Mouse (Mus musculus) liver, embryonic 13.5 days (tissue): Measurements from ENCODE around the gene Sema4c. TPM values are rescaled to one million over a fixed set of nuclear protein-coding genes. Genes with fewer than 3 reads are reported as not detected.
A peak's percentile ranks its signal among the peaks of the same experiment; 100 is the strongest.

ENCODE experiments used
- ATAC-seq: fragments of 200-750 bp; cut with Nextera tagmentation; 2 replicates; pipeline ENCODE4 v1.8.0; 2017; ENCODE audit warnings: low read depth, mild to moderate bottlenecking, moderate number of reproducible peaks, moderate library complexity
- DNase-seq: peaks from one replicate; pipeline ENCODE4 v3.0.0; 2022
- H3K27ac ChIP-seq: fragments of 300-500 bp; sonication (generic); 2 replicates; pipeline ENCODE4 v1.5.1; 2015; ENCODE audit warnings: moderate library complexity, mild to moderate bottlenecking, inconsistent platforms
- H3K27me3 ChIP-seq: fragments of 300-500 bp; sonication (generic); 2 replicates; pipeline ENCODE4 v1.6.1; 2015; ENCODE audit warnings: mild to moderate bottlenecking, inconsistent platforms
- H3K36me3 ChIP-seq: fragments of 300-500 bp; sonication (generic); 2 replicates; pipeline ENCODE4 v1.6.1; 2015; ENCODE audit warnings: mild to moderate bottlenecking, inconsistent platforms
- H3K4me1 ChIP-seq: fragments of 300-500 bp; sonication (generic); replicated peaks from 2 replicates; pipeline ENCODE4 v1.6.1; 2015; ENCODE audit warnings: inconsistent platforms
- H3K4me2 ChIP-seq: fragments of 300-500 bp; sonication (generic); 2 replicates; pipeline ENCODE4 v1.6.1; 2015; ENCODE audit warnings: inconsistent platforms, mild to moderate bottlenecking, moderate library complexity
- H3K4me3 ChIP-seq: fragments of 300-500 bp; sonication (generic); replicated peaks from 2 replicates; pipeline ENCODE4 v1.5.1; 2015; ENCODE audit warnings: mild to moderate bottlenecking, inconsistent platforms
- H3K9ac ChIP-seq: fragments of 300-500 bp; sonication (generic); 2 replicates; pipeline ENCODE4 v1.6.1; 2015; ENCODE audit warnings: mild to moderate bottlenecking, inconsistent platforms
- H3K9me3 ChIP-seq: fragments of 300-500 bp; sonication (generic); replicated peaks from 2 replicates; pipeline ENCODE4 v1.6.1; 2016; ENCODE audit warnings: inconsistent platforms
- WGBS: fragments of 180-500 bp; shearing (Covaris S2); methylation state at CpG from one replicate; pipeline ENCODE4 v1.1.7; 2015; ENCODE audit not compliant: insufficient replicate concordance; 5-methylcytosine and 5-hydroxymethylcytosine counted together
- polyA plus RNA-seq: library from polyadenylated mRNA; unstranded; fragments of >200 nt; fragmentation: Nextera tagmentation; extraction: Ambion mirVana; gene quantifications from 2 replicates; pipeline ENCODE4 v1.2.1, GENCODE M21; 2015

Gene Sema4c
- polyA plus RNA-seq, 1 experiment from 2014 or later = 1.8 TPM

DNA sequence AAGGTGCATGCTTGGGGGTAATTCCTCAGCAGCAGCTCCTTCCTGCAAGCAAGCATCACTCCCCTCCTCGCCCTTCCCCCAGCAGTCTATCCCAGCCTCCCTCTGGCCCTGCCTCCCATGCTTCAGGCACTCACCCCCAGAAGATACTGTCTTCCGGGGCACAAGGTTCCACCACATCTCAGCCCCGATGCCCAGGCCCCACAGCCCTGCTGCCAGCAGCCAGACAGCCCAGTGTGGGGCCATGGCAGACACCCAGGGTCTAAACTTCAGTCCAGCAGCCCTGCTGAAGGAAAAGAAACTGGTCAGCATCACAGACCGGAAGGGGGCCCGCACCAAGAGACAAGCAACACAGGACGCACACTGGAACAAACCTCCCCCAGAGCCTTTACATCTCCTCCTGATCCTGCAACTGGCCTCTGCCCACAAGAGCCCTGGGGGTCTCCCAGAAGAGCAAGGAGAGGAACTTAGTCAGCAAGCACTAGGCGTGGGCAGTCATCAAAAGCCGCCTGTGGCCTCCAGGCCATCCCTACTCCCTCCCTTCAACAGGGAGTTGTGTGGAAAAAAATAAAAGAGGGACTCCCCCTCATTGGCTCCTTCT is 2.3 kb downstream of the Sema4c start:
- DNase-seq = no peak
- H3K27me3 ChIP-seq = peaks cover 74% of the 10 kb centered on the region

DNA sequence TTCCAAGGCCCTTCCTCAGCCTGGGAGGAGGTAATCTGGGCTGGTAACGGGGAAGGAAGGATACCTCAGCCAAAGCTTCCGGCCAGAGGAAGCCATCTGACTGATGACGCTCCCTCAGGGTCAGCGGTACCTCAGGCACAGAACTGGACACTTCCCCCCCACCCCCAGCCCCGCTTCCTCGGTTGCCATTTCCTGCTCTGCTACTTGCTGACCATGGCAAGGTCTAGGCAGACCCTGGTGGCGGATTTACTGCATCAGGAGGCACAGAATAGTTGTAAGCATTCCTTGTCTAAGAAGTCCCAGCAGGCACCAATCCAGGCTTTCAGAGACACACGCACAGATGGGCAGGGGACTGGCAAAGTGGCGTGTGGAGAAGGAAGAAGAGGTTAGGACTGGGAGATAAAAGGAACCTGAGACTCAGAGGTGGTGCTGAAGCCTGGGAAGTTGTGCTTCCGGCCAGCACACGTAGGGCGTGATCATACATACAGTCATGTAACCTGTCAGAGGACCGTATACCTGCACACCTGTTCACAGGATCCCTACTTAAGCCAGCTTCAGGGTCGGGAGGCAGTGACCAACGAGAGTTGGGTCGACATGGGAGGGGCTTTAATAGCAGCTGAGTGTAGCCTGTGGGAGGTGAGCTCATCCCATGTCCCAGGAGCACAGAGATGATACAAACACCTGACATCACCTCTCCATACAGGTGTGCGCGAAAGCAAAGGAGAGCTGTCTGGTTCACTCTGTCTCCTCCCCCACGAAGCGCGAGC is 3.3 kb downstream of the Sema4c start:
- Histone ChIP-seq H3K9ac (0 out of 2 replicates have a peak overlapping the region, but pooled peaks have one; percentile 33), H3K9me3 (no peaks in the 10 kb centered on the region), H3K4me2 (peak overlapping the region; percentile 67), H3K27me3 (peaks cover 63% of the 10 kb centered on the region), H3K36me3 (peaks cover 26% of the 10 kb centered on the region; the same call in 1 of the 2 replicates), H3K4me1 (peaks cover 40% of the 10 kb centered on the region), H3K27ac (peak overlapping the region; percentile 43; the same call in 1 of the 2 replicates), H3K4me3 (peak overlapping the region; percentile 64; the same call in 1 of the 2 replicates)
- WGBS = 44% methylated on average over 21 of the region's 21 CpGs
- no peak for ATAC-seq
- DNase-seq = no peak

More for the DNA sequence above, 2.3 kb downstream of the Sema4c start:
- Histone ChIP-seq H3K9ac (peak overlapping the region; percentile 69), H3K27ac (peak overlapping the region; percentile 82), H3K4me3 (peak overlapping the region; percentile 64), H3K4me2 (peak overlapping the region; percentile 67), H3K4me1 (peaks cover 40% of the 10 kb centered on the region), H3K36me3 (peaks cover 21% of the 10 kb centered on the region; the same call in 1 of the 2 replicates), H3K9me3 (no peaks in the 10 kb centered on the region)
- 17% methylated on average over 8 of the region's 8 CpGs for WGBS
- no peak for ATAC-seq

DNA sequence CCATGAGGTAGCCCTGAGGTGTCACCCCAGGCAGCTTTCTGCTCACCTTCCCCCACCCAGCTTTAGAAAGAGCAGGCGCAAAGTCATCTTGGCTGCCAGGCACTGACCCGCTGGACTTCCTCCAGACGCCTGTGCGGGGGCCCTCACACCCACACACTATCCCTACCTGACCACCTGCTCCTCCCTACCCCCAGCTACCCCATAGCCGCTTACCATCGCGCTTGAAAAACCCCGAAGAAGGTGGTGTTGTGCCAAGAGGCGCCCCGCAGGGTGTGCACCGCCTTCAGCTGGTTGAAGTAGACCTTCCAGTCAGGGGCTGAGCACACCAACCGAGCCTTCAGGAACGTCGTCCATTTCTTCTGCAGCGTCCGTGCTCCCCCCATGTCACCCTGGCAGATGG is 5.6 kb downstream of the Sema4c start:
- Histone ChIP-seq H3K9ac (no peak overlapping the region), H3K4me2 (no peak overlapping the region), H3K4me1 (peaks cover 31% of the 10 kb centered on the region), H3K9me3 (no peaks in the 10 kb centered on the region), H3K27ac (no peak overlapping the region), H3K36me3 (peaks cover 35% of the 10 kb centered on the region), H3K4me3 (no peak overlapping the region), H3K27me3 (peaks cover 40% of the 10 kb centered on the region)
- 77% methylated on average over 16 of the region's 16 CpGs for WGBS
- DNase-seq (no peak), ATAC-seq (no peak)

DNA sequence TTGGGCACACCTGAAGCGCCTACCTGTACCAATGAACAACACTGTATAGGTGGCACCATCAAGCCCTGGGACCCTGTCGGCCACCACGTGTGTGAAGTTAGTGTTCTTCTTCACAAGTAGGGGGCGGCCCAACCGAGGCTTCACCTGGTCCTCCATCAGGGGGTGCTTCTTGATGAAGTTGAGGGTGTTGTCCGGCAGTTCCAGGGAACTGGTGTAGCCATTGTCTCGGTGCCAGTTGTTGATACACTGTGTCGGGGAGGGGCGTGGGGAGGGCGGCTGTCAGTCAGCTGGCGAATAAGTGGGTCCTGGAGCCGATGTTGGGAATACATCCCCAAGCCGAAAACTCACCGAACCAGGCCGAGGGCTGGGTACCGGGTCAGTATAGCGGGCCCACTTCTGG is 6.2 kb downstream of the Sema4c start:
- Histone ChIP-seq H3K9ac (no peak overlapping the region), H3K4me3 (no peak overlapping the region), H3K27ac (no peak overlapping the region), H3K27me3 (peaks cover 34% of the 10 kb centered on the region), H3K4me2 (no peak overlapping the region), H3K4me1 (peaks cover 28% of the 10 kb centered on the region), H3K36me3 (peaks cover 35% of the 10 kb centered on the region), H3K9me3 (no peaks in the 10 kb centered on the region)
- WGBS = 76% methylated on average over 17 of the region's 17 CpGs
- ATAC-seq (no peak), DNase-seq (no peak)

DNA sequence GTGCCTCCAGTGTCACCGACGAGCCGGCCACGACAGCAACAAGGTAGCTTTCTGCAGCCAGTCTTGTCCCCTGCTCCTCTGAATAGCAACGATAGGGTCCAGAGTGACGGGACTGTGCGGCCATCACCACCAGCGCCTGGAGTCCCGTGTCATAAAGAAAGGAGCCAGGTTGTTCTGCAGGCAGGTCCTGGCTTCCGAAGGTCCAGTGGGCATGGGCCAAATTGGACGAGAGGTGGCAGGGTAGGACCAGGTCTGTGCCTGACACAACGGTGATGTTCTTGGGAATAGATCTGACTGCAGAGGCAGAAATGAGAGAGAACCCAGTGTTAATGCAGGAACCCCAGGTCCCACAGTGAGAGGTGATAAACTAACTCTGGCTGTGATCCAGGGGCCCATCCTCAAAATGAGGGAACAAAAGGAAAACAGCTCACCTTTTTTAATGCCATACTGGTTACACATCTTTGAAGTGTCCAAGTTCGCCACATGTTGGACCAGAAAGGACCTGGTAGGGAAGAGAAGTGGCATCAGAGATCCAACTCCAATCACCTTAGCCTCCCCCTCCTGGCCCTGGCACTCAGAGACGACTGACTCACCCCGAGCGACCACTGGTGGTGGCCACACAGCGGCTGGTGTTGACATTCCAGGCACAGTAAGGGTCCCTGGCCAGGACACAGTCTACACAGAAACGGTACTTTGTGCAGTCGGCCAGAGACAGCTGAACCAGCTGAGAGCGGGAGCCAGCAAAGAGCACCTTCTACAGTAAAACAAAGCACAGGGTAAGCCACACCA is 7.9 kb downstream of the Sema4c start:
- WGBS = 77% methylated on average over 20 of the region's 20 CpGs
- H3K4me3 ChIP-seq = no peak overlapping the region
- peaks cover 31% of the 10 kb centered on the region for H3K4me1 ChIP-seq
- no peak overlapping the region for H3K27ac ChIP-seq
- H3K36me3 ChIP-seq = peaks cover 35% of the 10 kb centered on the region
- H3K9ac ChIP-seq = no peak overlapping the region
- DNase-seq = no peak
- no peak overlapping the region for H3K4me2 ChIP-seq
- H3K9me3 ChIP-seq = no peaks in the 10 kb centered on the region
- ATAC-seq = no peak
- H3K27me3 ChIP-seq = peaks cover 18% of the 10 kb centered on the region

DNA sequence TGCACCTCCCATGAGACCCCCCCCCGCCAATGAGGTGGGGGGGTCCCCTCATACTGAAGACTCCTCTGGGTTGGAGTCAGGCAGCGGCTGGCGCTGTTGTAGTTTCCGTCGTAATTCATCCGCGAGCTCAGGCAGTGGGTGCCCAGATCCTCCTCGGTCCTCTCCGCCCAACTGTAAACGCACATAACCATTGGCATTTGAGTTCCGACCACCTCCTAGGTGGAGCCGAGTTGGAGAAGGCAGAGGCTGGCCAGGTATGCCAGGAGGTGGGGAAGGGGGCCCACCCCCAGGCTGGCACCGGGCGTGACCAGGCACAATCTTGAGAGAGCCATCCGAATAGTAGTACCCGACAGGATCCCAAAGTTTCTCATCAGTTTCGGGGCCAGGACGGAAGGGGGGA is 8.7 kb downstream of the Sema4c start:
- ATAC-seq = no peak
- no peak overlapping the region for H3K4me3 ChIP-seq
- no peak overlapping the region for H3K4me2 ChIP-seq
- peaks cover 10% of the 10 kb centered on the region for H3K27me3 ChIP-seq
- no peak overlapping the region for H3K27ac ChIP-seq
- H3K36me3 ChIP-seq = peaks cover 35% of the 10 kb centered on the region
- DNase-seq = no peak
- H3K4me1 ChIP-seq = peaks cover 23% of the 10 kb centered on the region
- H3K9me3 ChIP-seq = no peaks in the 10 kb centered on the region
- WGBS = 79% methylated on average over 18 of the region's 18 CpGs
- H3K9ac ChIP-seq = no peak overlapping the region

DNA sequence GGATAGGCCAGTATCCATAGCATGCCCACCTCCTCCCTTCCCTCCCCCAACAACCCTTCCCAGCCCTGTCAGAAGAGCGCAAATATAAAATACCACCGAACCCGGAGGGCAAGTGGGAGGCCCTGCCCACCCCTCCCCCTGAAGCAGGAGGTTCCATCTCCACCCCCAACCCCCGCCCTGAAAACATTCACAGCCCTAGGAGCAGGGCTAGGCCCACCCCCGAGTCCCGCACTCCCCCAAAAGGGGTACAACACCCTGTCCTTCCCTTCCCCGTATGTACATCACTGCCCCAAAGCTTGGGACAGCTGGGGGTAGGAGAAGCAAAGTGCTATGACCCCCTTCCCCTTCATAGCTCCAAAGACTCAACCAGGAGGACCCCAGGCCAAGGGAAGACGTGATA is 9.4 kb downstream of the Sema4c start:
- H3K4me2 ChIP-seq = no peak overlapping the region
- peaks cover 32% of the 10 kb centered on the region for H3K36me3 ChIP-seq
- no peaks in the 10 kb centered on the region for H3K9me3 ChIP-seq
- no peak for DNase-seq
- H3K27me3 ChIP-seq = peaks cover 3% of the 10 kb centered on the region; the same call in 1 of the 2 replicates
- peaks cover 20% of the 10 kb centered on the region for H3K4me1 ChIP-seq
- no peak for ATAC-seq
- WGBS = 68% methylated on average over 8 of the region's 8 CpGs
- H3K9ac ChIP-seq = no peak overlapping the region
- no peak overlapping the region for H3K27ac ChIP-seq
- no peak overlapping the region for H3K4me3 ChIP-seq

DNA sequence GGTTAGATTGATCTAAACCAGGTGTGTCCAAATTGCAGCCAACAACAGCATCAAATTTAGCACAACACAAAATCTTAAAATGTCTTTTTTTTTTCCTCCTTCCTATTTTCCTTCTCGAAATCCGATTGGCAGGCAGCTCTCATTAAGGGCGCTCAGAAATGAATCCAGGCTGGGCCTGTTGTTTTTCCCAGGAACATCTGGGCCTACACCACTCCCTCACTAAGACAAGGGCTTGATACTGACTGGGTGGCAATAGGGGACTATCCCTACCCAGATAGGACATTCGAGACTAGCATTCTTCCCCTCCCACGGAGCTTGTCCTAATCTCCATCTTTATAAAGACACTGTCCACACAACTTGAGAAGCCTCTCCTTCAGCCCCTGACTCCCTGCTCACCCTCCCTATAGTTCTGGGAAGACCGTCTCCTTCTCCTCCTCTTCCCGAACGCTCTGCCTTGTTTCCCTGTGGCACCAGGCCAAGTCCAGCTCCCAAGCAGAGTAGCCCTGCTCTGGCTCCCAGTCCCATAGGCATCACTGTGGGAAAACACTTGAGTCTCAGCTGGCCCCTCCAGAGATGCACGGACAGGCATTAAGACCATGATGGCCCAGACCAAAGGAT is 10.1 kb downstream of the Sema4c start:
- H3K27me3 ChIP-seq = no peaks in the 10 kb centered on the region
- no peaks in the 10 kb centered on the region for H3K9me3 ChIP-seq
- no peak overlapping the region for H3K4me3 ChIP-seq
- no peak for DNase-seq
- WGBS = 60% methylated on average over 9 of the region's 9 CpGs
- H3K27ac ChIP-seq = no peak overlapping the region
- H3K4me1 ChIP-seq = peaks cover 20% of the 10 kb centered on the region
- H3K9ac ChIP-seq = no peak overlapping the region
- H3K4me2 ChIP-seq = 0 out of 2 replicates have a peak overlapping the region, but pooled peaks have one; percentile 77
- ATAC-seq = no peak
- peaks cover 26% of the 10 kb centered on the region for H3K36me3 ChIP-seq

DNA sequence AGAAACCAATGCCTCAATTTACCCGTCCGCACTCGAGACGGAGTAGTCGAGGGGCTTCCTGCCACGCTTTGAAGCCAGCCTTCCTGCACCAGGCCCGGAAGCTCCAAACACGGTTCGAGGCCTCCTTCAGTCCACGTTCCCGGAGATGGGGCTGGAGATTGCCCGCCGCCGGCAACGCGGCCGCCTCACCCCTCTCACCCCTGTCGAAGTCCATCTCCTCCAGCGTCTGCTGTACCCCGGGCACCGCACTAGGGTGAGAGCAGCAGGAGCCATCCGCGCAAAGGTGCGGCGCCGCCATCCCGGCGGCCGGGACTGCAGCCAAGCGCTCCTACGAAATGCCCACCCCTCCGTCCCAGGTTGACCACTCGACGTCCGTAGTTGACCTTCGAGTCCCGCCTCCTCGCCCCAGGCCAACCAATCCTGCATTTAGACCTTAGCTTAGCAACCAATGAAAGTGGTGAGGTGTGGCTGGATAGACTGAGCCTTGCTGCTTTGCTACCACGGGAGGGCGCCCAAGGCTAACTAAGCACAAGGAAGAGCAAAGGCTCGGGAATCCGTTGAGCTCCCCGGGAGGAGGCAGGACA is 11.2 kb downstream of the Sema4c start, which contains the start of gene Ankrd39:
Ankrd39 (minus strand) TSS at position 558 of the 584 bp plus-strand sequence.
- Histone ChIP-seq H3K4me2 (peak within 1 kb of the TSS; percentile 77), H3K36me3 (peaks cover 30% of the 10 kb centered on the region), H3K27me3 (no peaks in the 10 kb centered on the region), H3K4me3 (peak within 1 kb of the TSS; percentile 70), H3K4me1 (peaks cover 20% of the 10 kb centered on the region), H3K9me3 (no peaks in the 10 kb centered on the region), H3K9ac (peak within 1 kb of the TSS; percentile 74), H3K27ac (0 out of 2 replicates have a peak within 1 kb of the TSS, but pooled peaks have one; percentile 4)
- DNase-seq (peak; percentile 95), ATAC-seq (peak; percentile 99)
- under 1% methylated on average over 43 of the region's 43 CpGs for WGBS

DNA sequence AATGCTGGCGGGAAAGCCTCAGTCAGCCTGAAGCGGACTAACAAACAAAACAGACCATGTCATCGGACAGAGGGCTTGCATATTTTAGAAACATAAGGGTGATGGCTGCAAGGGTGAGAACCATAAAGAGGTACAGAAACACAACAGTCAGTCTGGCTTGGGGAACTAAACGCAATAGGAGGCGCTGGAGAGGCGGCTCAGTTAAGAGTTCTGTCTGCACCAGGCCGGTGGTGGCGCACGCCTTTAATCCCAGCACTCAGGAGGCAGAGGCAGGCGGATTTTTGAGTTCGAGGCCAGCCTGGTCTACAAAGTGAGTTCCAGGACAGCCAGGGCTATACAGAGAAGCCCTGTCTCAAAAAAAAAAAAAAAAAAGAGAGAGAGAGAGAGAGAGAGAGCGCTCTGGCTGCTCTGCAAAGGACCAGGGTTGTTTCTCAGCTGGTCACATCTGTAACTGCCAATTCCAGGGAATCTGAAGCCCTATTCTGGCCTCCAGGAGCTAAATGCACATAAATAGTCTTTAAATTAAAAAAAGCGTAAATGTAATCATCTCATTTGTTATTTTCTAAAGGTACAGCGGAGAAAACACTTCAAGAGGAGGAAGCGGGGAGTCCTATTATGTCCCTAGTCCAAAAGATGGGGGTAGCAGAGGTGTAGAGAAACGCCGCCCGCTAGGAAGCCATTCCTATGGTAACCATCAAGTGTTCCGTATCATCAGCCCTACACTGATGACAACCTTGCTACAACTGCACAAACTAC is 12.1 kb downstream of the Sema4c start:
- H3K27ac ChIP-seq = no peak overlapping the region
- H3K4me2 ChIP-seq = peak overlapping the region; percentile 77
- H3K9me3 ChIP-seq = no peaks in the 10 kb centered on the region
- peaks cover 29% of the 10 kb centered on the region for H3K36me3 ChIP-seq
- ATAC-seq (no peak), DNase-seq (no peak)
- peak overlapping the region; percentile 74 for H3K9ac ChIP-seq
- 52% methylated on average over 19 of the region's 19 CpGs for whole genome bisulfite sequencing
- no peaks in the 10 kb centered on the region for H3K27me3 ChIP-seq
- H3K4me1 ChIP-seq = peaks cover 20% of the 10 kb centered on the region
- H3K4me3 ChIP-seq = peak overlapping the region; percentile 70
